Mouse (Mus musculus) hindbrain, embryonic 11.5 days (tissue): ENCODE results near the gene Btnl10. TPM values are rescaled to one million over a fixed set of nuclear protein-coding genes. Genes with fewer than 3 reads are reported as not detected.

ENCODE experiments used
- ATAC-seq: fragments of 200-750 bp; cut with Nextera tagmentation; 2 replicates; pipeline ENCODE4 v1.8.0; 2017; ENCODE audit warnings: mild to moderate bottlenecking, moderate TSS enrichment, moderate library complexity; ENCODE audit not compliant: low FRiP score
- DNase-seq: peaks from one replicate; pipeline ENCODE4 v3.0.0-alpha.2; 2015; ENCODE audit warnings: low spot score
- H3K27ac ChIP-seq: fragments of 300-500 bp; sonication (generic); 2 replicates; pipeline ENCODE4 v1.5.1; 2014; ENCODE audit warnings: mild to moderate bottlenecking, low read depth, low read length
- H3K27me3 ChIP-seq: fragments of 300-500 bp; sonication (generic); 2 replicates; pipeline ENCODE4 v1.6.1; 2014; ENCODE audit warnings: mild to moderate bottlenecking, low read length, moderate library complexity, mixed read lengths; ENCODE audit not compliant: control insufficient read depth, insufficient read depth
- H3K36me3 ChIP-seq: fragments of 300-500 bp; sonication (generic); 2 replicates; pipeline ENCODE4 v1.6.1; 2014; ENCODE audit warnings: mild to moderate bottlenecking, low read length, moderate library complexity, mixed read lengths; ENCODE audit not compliant: control insufficient read depth, insufficient read depth
- H3K4me1 ChIP-seq: fragments of 300-500 bp; sonication (generic); replicated peaks from 2 replicates; pipeline ENCODE4 v1.6.1; 2014; ENCODE audit warnings: low read length, mixed read lengths; ENCODE audit not compliant: control insufficient read depth, insufficient read depth
- H3K4me2 ChIP-seq: fragments of 300-500 bp; sonication (generic); replicated peaks from 2 replicates; pipeline ENCODE4 v1.6.1; 2014; ENCODE audit warnings: mild to moderate bottlenecking, low read depth, low read length
- H3K4me3 ChIP-seq: fragments of 300-500 bp; sonication (generic); 2 replicates; pipeline ENCODE4 v1.5.1; 2014; ENCODE audit warnings: low read depth, low read length
- H3K9ac ChIP-seq: fragments of 300-500 bp; sonication (generic); 2 replicates; pipeline ENCODE4 v1.6.1; 2014; ENCODE audit warnings: low read depth, low read length
- H3K9me3 ChIP-seq: fragments of 300-500 bp; sonication (generic); 2 replicates; pipeline ENCODE4 v1.6.1; 2016; ENCODE audit warnings: low read length; ENCODE audit not compliant: control insufficient read depth
- WGBS: fragments of 180-500 bp; shearing (Covaris S2); extraction: QIAGEN DNeasy Blood & Tissue Kit; methylation state at CpG from one replicate; pipeline ENCODE4 v1.1.7; 2014; 5-methylcytosine and 5-hydroxymethylcytosine counted together
- polyA plus RNA-seq: library from polyadenylated mRNA; unstranded; fragments of >200 nt; fragmentation: Nextera tagmentation; extraction: Ambion mirVana; gene quantifications from 2 replicates; pipeline ENCODE4 v1.2.1, GENCODE M21; 2014

The Btnl10 gene
- polyA plus RNA-seq, 1 experiment from 2014 or later = not detected

DNA sequence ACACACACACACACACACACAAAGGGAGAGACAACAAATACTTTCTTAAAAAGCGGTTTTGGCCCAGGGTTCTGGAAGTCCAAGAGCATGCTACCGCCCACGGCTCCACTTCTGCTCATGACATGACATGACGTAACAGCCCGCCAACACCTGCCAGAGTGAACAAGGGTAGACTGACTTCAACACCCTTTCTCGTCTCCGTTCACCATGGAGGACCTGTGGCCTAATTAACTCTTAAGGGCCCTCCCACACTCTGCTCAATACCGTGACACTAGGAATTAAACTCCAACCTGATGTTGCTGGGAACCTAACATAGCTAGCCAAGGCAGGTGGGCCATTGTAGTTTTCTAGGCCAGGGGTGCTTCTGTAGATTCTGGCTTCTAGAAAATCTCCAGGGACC, 51.3 kb downstream of the Btnl10 start:
- ATAC-seq (no peak), DNase-seq (no peak)
- no peak overlapping the region for H3K9ac ChIP-seq
- H3K4me2 ChIP-seq = no peak overlapping the region
- H3K9me3 ChIP-seq = no peaks in the 10 kb centered on the region
- H3K4me1 ChIP-seq = no peaks in the 10 kb centered on the region
- H3K27ac ChIP-seq = no peak overlapping the region
- no peaks in the 10 kb centered on the region for H3K36me3 ChIP-seq
- H3K4me3 ChIP-seq = no peak overlapping the region
- no peaks in the 10 kb centered on the region for H3K27me3 ChIP-seq
- 89% methylated on average over 8 of the region's 8 CpGs for WGBS

DNA sequence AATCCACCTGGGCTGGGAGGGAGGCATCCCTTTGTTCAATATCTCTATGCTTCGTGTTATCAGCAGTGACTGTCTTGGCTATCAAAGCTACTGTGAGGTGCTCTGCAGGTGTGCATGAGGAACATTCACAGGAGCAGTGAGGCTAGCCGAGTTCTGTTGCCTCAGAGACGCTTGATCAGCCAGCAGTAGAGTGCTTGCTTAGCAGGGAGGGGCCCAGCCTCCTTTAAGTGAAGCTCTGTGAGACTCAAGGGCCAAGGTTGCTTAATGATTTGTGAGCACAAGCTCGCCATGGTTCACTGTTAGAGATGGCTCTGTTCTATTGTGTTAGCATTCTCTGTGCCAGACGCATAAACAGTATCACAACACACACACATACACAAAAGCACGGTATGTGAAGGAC, 52.0 kb downstream of the Btnl10 start:
- no peak overlapping the region for H3K9ac ChIP-seq
- H3K4me1 ChIP-seq = no peaks in the 10 kb centered on the region
- WGBS = 79% methylated on average over 6 of the region's 6 CpGs
- DNase-seq = no peak
- no peak for ATAC-seq
- no peak overlapping the region for H3K4me3 ChIP-seq
- no peaks in the 10 kb centered on the region for H3K27me3 ChIP-seq
- no peaks in the 10 kb centered on the region for H3K9me3 ChIP-seq
- no peak overlapping the region for H3K27ac ChIP-seq
- no peak overlapping the region for H3K4me2 ChIP-seq
- no peaks in the 10 kb centered on the region for H3K36me3 ChIP-seq

DNA sequence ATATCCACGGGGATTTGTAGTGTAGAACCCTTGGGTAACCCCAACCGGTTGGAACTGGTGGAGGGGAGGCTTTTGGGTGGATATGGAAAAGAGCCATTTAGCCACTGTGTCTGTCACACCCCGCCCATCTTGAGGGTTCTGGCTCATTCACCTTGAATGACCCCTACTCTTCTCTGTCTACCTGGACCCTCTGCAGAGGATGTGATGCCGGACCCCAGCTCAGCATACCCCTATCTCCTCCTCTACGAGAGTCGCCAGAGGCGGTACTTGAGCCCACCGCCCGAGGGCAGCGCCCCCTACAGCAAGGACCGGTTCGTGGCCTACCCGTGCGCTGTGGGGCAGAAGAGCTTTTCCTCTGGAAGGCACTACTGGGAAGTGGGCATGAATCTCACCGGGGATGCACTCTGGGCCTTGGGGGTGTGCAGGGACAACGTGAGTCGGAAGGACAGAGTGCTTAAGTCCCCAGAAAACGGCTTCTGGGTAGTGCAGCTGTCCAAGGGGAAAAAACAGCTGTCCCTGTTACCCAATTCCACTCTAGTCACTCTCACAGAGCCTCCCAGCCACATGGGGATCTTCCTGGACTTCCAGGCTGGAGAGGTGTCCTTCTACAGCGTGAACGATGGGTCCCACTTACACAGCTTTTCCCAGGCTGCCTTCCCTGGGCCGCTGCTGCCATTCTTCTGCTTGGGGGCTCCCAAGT, 53.3 kb downstream of the Btnl10 start:
- no peak for ATAC-seq
- Histone ChIP-seq H3K27ac (no peak overlapping the region), H3K27me3 (no peaks in the 10 kb centered on the region), H3K4me2 (no peak overlapping the region), H3K9me3 (no peaks in the 10 kb centered on the region), H3K9ac (no peak overlapping the region), H3K4me3 (no peak overlapping the region), H3K4me1 (no peaks in the 10 kb centered on the region), H3K36me3 (no peaks in the 10 kb centered on the region)
- WGBS = 88% methylated on average over 21 of the region's 21 CpGs
- no peak for DNase-seq

DNA sequence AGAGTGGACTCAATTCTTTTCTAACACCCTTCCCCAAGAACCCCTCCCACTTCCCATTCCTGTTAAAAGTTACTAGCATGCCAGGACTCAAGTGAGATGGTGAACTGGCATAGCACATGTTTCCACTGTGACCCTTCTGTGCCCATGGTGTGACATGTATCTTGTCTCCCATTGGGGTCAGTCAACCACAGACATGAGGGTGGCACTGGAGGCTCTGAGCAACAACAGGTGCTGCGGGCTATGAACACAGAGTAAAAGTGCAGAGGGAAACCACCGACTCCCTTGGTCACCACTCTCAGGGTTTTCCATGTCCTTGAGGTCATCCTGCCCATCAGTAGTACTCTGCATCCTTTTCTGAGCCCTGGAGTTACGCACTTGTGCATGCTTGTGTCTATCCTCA, 54.1 kb downstream of the Btnl10 start:
- no peak overlapping the region for H3K9ac ChIP-seq
- H3K4me2 ChIP-seq = no peak overlapping the region
- H3K27ac ChIP-seq = no peak overlapping the region
- H3K36me3 ChIP-seq = no peaks in the 10 kb centered on the region
- no peaks in the 10 kb centered on the region for H3K4me1 ChIP-seq
- H3K4me3 ChIP-seq = no peak overlapping the region
- no peaks in the 10 kb centered on the region for H3K9me3 ChIP-seq
- no peak for DNase-seq
- WGBS = 97% methylated on average over 3 of the region's 3 CpGs
- no peaks in the 10 kb centered on the region for H3K27me3 ChIP-seq
- no peak for ATAC-seq

DNA sequence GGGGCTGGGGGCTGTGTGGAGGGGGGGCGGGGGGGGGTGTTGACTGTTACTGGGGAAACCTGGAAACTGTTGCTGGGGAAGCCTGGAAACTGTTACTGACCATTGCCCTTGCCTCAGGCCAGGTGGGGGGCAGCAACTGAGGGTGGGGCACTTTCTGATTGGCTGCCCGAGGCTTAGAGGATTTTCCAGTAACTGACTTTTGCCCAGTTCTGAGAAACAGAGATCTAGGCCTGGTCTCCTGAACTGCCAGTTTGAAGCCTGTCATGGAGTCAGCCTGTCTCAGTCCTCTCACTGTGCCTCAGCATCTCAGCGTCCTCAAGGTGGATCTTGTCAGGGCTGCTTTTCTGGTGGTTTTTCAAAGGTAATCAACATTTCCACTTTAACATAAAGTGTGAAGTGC, 56.7 kb downstream of the Btnl10 start:
- H3K36me3 ChIP-seq = no peaks in the 10 kb centered on the region
- WGBS = 94% methylated on average over 3 of the region's 3 CpGs
- H3K27me3 ChIP-seq = no peaks in the 10 kb centered on the region
- no peak for DNase-seq
- no peak for ATAC-seq
- H3K4me1 ChIP-seq = peaks cover 5% of the 10 kb centered on the region
- H3K4me3 ChIP-seq = no peak overlapping the region
- H3K9ac ChIP-seq = no peak overlapping the region
- H3K9me3 ChIP-seq = no peaks in the 10 kb centered on the region
- H3K27ac ChIP-seq = no peak overlapping the region
- no peak overlapping the region for H3K4me2 ChIP-seq

Other genes with a start within 250 kb of the Btnl10 start
- not detected in 2 replicates for gene Olfr320, start 236.8 kb upstream of the Btnl10 start, polyA plus RNA-seq
- not detected in 2 replicates for gene Olfr319, start 218.7 kb upstream of the Btnl10 start, polyA plus RNA-seq
- gene Olfr318, start 193.9 kb upstream of the Btnl10 start, polyA plus RNA-seq = not detected in 2 replicates
- not detected in 2 replicates for gene Olfr317, start 178.7 kb upstream of the Btnl10 start, polyA plus RNA-seq
- not detected in 2 replicates for gene Olfr316, start 165.2 kb upstream of the Btnl10 start, polyA plus RNA-seq
- gene Olfr315, start 144.7 kb upstream of the Btnl10 start, polyA plus RNA-seq = not detected in 2 replicates
- gene Olfr314, start 135.0 kb upstream of the Btnl10 start, polyA plus RNA-seq = not detected in 2 replicates
- gene Fam183b, start 115.9 kb upstream of the Btnl10 start, polyA plus RNA-seq = 8.2 and 10.1 TPM in 2 replicates
- not detected in 2 replicates for gene Olfr313, start 102.9 kb upstream of the Btnl10 start, polyA plus RNA-seq
- 0.05 TPM in 1 of 2 replicates, not detected in the other for gene Olfr312, start 88.7 kb upstream of the Btnl10 start, polyA plus RNA-seq
- not detected in 2 replicates for gene Olfr311, start 78.7 kb upstream of the Btnl10 start, polyA plus RNA-seq
- 16.1 and 16.6 TPM in 2 replicates for gene Gm12258, start 70.8 kb upstream of the Btnl10 start, polyA plus RNA-seq
- gene 2810021J22Rik, start 50.7 kb upstream of the Btnl10 start, polyA plus RNA-seq = 11.4 and 11.9 TPM in 2 replicates
- 6.5 and 7.5 TPM in 2 replicates for gene Zfp39, start 13.7 kb upstream of the Btnl10 start, polyA plus RNA-seq
- 395 and 419 TPM in 2 replicates for gene Rnf187, start 21.0 kb downstream of the Btnl10 start, polyA plus RNA-seq
- gene Hist3h2ba, start 31.0 kb downstream of the Btnl10 start, polyA plus RNA-seq = 108 and 114 TPM in 2 replicates
- 71.2 and 75.2 TPM in 2 replicates for gene Hist3h2a, start 36.8 kb downstream of the Btnl10 start, polyA plus RNA-seq
- 0.36 and 0.73 TPM in 2 replicates for gene Trim17, start 36.8 kb downstream of the Btnl10 start, polyA plus RNA-seq
- gene Trim11, start 60.2 kb downstream of the Btnl10 start, polyA plus RNA-seq = 15.7 and 18.2 TPM in 2 replicates
- 0.10 and 0.19 TPM in 2 replicates for gene Obscn, start 218.5 kb downstream of the Btnl10 start, polyA plus RNA-seq
- 2.0 and 2.6 TPM in 2 replicates for gene Iba57, start 245.8 kb downstream of the Btnl10 start, polyA plus RNA-seq